In the genomic region with DNA sequence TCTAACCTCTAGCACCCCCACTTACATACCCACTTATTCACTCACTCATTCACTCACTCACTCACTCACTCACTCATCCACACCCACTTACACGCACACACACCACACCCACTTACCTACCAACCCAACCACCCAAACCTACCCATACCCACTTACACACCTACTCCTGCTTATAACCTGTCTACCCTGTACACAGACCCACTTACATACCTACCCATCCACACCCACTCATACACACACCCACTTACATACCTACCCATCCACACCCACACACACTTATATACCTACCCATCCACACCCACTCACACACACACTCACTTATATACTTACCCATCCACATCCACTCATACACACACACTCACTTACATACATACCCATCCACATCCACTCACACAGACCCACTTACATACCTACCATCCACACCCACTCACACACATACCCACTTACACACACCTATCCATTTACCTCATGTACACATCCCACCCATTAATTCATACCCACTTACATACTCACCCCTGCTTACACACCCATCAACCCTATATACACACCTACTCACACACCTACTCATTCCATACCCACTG, we compare ENCODE assay signal across 30 mouse cellular contexts. TPM values are rescaled to one million over a fixed set of nuclear protein-coding genes. Genes with fewer than 3 reads are reported as not detected.
DNase-seq lines count a peak whose midpoint lies in the region; ATAC-seq lines count a peak whose summit lies in the region.
"Had no signal": no experiment of that assay in that cellular context is flagged by ENCODE, and none has a peak within 500 bp of the region (broad histone marks: within the 10 kb centered on the region; RNA-seq: fewer than 3 reads in every experiment).

No protein-coding gene starts in this region.

- intact Hi-C loops in left cerebral cortex, postnatal 14 days (cut with DNase I), result no loop called here

- H3K9me3 ChIP-seq in forebrain, embryonic 12.5 days, result no peaks in the 10 kb centered on the region
- no peaks in the 10 kb centered on the region for H3K9me3 ChIP-seq in forebrain, embryonic 14.5 days (replicated peaks; ENCODE audit: control insufficient read depth, low read length)
- H3K9me3 ChIP-seq in hindbrain, embryonic 14.5 days (ENCODE audit: control insufficient read depth, low read length), result no peaks in the 10 kb centered on the region
- no peaks in the 10 kb centered on the region for H3K9me3 ChIP-seq in hindbrain, embryonic 16.5 days (ENCODE audit: control insufficient read depth, low read length)
- H3K9me3 ChIP-seq in midbrain, embryonic 13.5 days, result no peaks in the 10 kb centered on the region
- H3K9me3 ChIP-seq in midbrain, embryonic 15.5 days, result no peaks in the 10 kb centered on the region
- H3K9me3 ChIP-seq: embryonic facial prominence, embryonic 15.5 days; hindbrain, embryonic 13.5 days; intestine, embryonic 15.5 days had no signal

- no peak overlapping the region for H3K9ac ChIP-seq in forebrain, embryonic 12.5 days
- no peak overlapping the region for H3K9ac ChIP-seq in forebrain, embryonic 14.5 days (ENCODE audit: low read length)
- no peak overlapping the region for H3K9ac ChIP-seq in hindbrain, embryonic 14.5 days
- no peak overlapping the region for H3K9ac ChIP-seq in hindbrain, embryonic 16.5 days (ENCODE audit: low read depth, low read length)
- H3K9ac ChIP-seq in midbrain, embryonic 13.5 days (replicated peaks), result no peak overlapping the region
- H3K9ac ChIP-seq in midbrain, embryonic 15.5 days, result no peak overlapping the region
- H3K9ac ChIP-seq: embryonic facial prominence, embryonic 15.5 days; hindbrain, embryonic 13.5 days; intestine, embryonic 15.5 days had no signal

- WGBS in forebrain, embryonic 12.5 days, result 100% methylated on average over 1 of the region's 1 CpGs
- WGBS in forebrain, embryonic 14.5 days, result 100% methylated on average over 1 of the region's 1 CpGs
- 96% methylated on average over 1 of the region's 1 CpGs for WGBS in hindbrain, embryonic 14.5 days
- WGBS in hindbrain, embryonic 16.5 days, result 91% methylated on average over 1 of the region's 1 CpGs
- 97% methylated on average over 1 of the region's 1 CpGs for whole genome bisulfite sequencing in midbrain, embryonic 13.5 days
- WGBS in midbrain, embryonic 15.5 days, result 94% methylated on average over 1 of the region's 1 CpGs

- ATAC-seq in forebrain, embryonic 12.5 days (ENCODE audit: low FRiP score), result peak; percentile 49; the same call in 1 of the 2 replicates
- no peak for ATAC-seq in forebrain, embryonic 14.5 days
- 0 out of 2 replicates have a peak, but pooled peaks have one; percentile 37 for ATAC-seq in hindbrain, embryonic 14.5 days (ENCODE audit: low FRiP score)
- ATAC-seq in hindbrain, embryonic 16.5 days, result no peak
- ATAC-seq in midbrain, embryonic 13.5 days, result peak; percentile 66
- no peak for ATAC-seq in midbrain, embryonic 15.5 days (replicated peaks)
- ATAC-seq: CD4-positive, CD25-positive, alpha-beta regulatory T cell, adult 4 months; intestine, embryonic 15.5 days had no signal

- H3K27ac ChIP-seq in forebrain, embryonic 12.5 days, result no peak overlapping the region
- no peak overlapping the region for H3K27ac ChIP-seq in forebrain, embryonic 14.5 days (ENCODE audit: low read depth, low read length)
- H3K27ac ChIP-seq in hindbrain, embryonic 14.5 days, result no peak overlapping the region
- H3K27ac ChIP-seq in hindbrain, embryonic 16.5 days (ENCODE audit: low read depth, low read length), result no peak overlapping the region
- H3K27ac ChIP-seq in midbrain, embryonic 13.5 days, result no peak overlapping the region
- H3K27ac ChIP-seq in midbrain, embryonic 15.5 days, result no peak overlapping the region
- H3K27ac ChIP-seq: embryonic facial prominence, embryonic 15.5 days; gastrocnemius, adult 2 months; hindbrain, embryonic 13.5 days; intestine, embryonic 15.5 days had no signal

- H3K36me3 ChIP-seq in forebrain, embryonic 12.5 days (replicated peaks), result no peaks in the 10 kb centered on the region
- no peaks in the 10 kb centered on the region for H3K36me3 ChIP-seq in forebrain, embryonic 14.5 days (ENCODE audit: control insufficient read depth, insufficient read depth, low read length)
- H3K36me3 ChIP-seq in hindbrain, embryonic 14.5 days (replicated peaks; ENCODE audit: control insufficient read depth, insufficient read depth), result no peaks in the 10 kb centered on the region
- no peaks in the 10 kb centered on the region for H3K36me3 ChIP-seq in hindbrain, embryonic 16.5 days (ENCODE audit: control insufficient read depth, insufficient read depth, low read length)
- H3K36me3 ChIP-seq in midbrain, embryonic 13.5 days, result no peaks in the 10 kb centered on the region
- H3K36me3 ChIP-seq in midbrain, embryonic 15.5 days (replicated peaks), result no peaks in the 10 kb centered on the region
- H3K36me3 ChIP-seq: embryonic facial prominence, embryonic 15.5 days; hindbrain, embryonic 13.5 days; intestine, embryonic 15.5 days had no signal

- H3K27me3 ChIP-seq in forebrain, embryonic 12.5 days, result no peaks in the 10 kb centered on the region
- H3K27me3 ChIP-seq in forebrain, embryonic 14.5 days (replicated peaks; ENCODE audit: control insufficient read depth, insufficient read depth, low read length), result no peaks in the 10 kb centered on the region
- H3K27me3 ChIP-seq in hindbrain, embryonic 14.5 days (ENCODE audit: control insufficient read depth, insufficient read depth, low read length), result no peaks in the 10 kb centered on the region
- no peaks in the 10 kb centered on the region for H3K27me3 ChIP-seq in hindbrain, embryonic 16.5 days (replicated peaks; ENCODE audit: control insufficient read depth, insufficient read depth, low read length)
- H3K27me3 ChIP-seq in midbrain, embryonic 13.5 days, result no peaks in the 10 kb centered on the region
- H3K27me3 ChIP-seq in midbrain, embryonic 15.5 days (replicated peaks), result no peaks in the 10 kb centered on the region
- H3K27me3 ChIP-seq: embryonic facial prominence, embryonic 15.5 days; hindbrain, embryonic 13.5 days; intestine, embryonic 15.5 days had no signal

- H3K4me1 ChIP-seq in forebrain, embryonic 12.5 days, result no peaks in the 10 kb centered on the region
- H3K4me1 ChIP-seq in forebrain, embryonic 14.5 days (ENCODE audit: control insufficient read depth, insufficient read depth, low read length), result no peaks in the 10 kb centered on the region
- H3K4me1 ChIP-seq in hindbrain, embryonic 14.5 days (replicated peaks; ENCODE audit: control insufficient read depth, insufficient read depth, low read length), result no peaks in the 10 kb centered on the region
- no peaks in the 10 kb centered on the region for H3K4me1 ChIP-seq in hindbrain, embryonic 16.5 days (ENCODE audit: control insufficient read depth, insufficient read depth, low read depth, low read length)
- no peaks in the 10 kb centered on the region for H3K4me1 ChIP-seq in midbrain, embryonic 13.5 days (replicated peaks)
- H3K4me1 ChIP-seq in midbrain, embryonic 15.5 days, result no peaks in the 10 kb centered on the region
- H3K4me1 ChIP-seq: embryonic facial prominence, embryonic 15.5 days; hindbrain, embryonic 13.5 days; intestine, embryonic 15.5 days had no signal

- DNase-seq in forebrain, embryonic 14.5 days (ENCODE audit: low spot score), result no peak
- no peak for DNase-seq in hindbrain, embryonic 14.5 days (ENCODE audit: low spot score)
- no peak for DNase-seq in left cerebral cortex, postnatal 14 days (ENCODE audit: low spot score in 2 of 2)
- DNase-seq: adrenal gland, postnatal 14 days; cerebellum, adult 2 months; cerebellum, postnatal 25 days; gastrocnemius, adult 2 months; kidney, adult 8-10 months; kidney, postnatal 36 days; lung, adult 18-20 months; lung, postnatal 14 days; midbrain, embryonic 14.5 days; right cerebral cortex, postnatal 4 days had no signal

- H3K4me2 ChIP-seq in forebrain, embryonic 12.5 days, result no peak overlapping the region
- H3K4me2 ChIP-seq in forebrain, embryonic 14.5 days (ENCODE audit: low read length), result no peak overlapping the region
- H3K4me2 ChIP-seq in hindbrain, embryonic 14.5 days (replicated peaks), result no peak overlapping the region
- H3K4me2 ChIP-seq in hindbrain, embryonic 16.5 days (ENCODE audit: low read length), result no peak overlapping the region
- no peak overlapping the region for H3K4me2 ChIP-seq in midbrain, embryonic 13.5 days (replicated peaks)
- H3K4me2 ChIP-seq in midbrain, embryonic 15.5 days, result no peak overlapping the region
- H3K4me2 ChIP-seq: embryonic facial prominence, embryonic 15.5 days; hindbrain, embryonic 13.5 days; intestine, embryonic 15.5 days; liver, embryonic 11.5 days had no signal

- H3K4me3 ChIP-seq in forebrain, embryonic 12.5 days (replicated peaks), result no peak overlapping the region
- no peak overlapping the region for H3K4me3 ChIP-seq in forebrain, embryonic 14.5 days (ENCODE audit: low read depth, low read length)
- no peak overlapping the region for H3K4me3 ChIP-seq in hindbrain, embryonic 14.5 days (replicated peaks; ENCODE audit: low read length)
- H3K4me3 ChIP-seq in hindbrain, embryonic 16.5 days (ENCODE audit: low read length), result no peak overlapping the region
- H3K4me3 ChIP-seq in midbrain, embryonic 13.5 days (replicated peaks), result no peak overlapping the region
- H3K4me3 ChIP-seq in midbrain, embryonic 15.5 days, result no peak overlapping the region
- H3K4me3 ChIP-seq: embryonic facial prominence, embryonic 15.5 days; gastrocnemius, adult 2 months; hindbrain, embryonic 13.5 days; intestine, embryonic 15.5 days; myocyte had no signal

RNA-seq across cellular contexts. Expression of a gene that starts 9.4 kb away (rescaled TPM):
- polyA plus RNA-seq in forebrain, embryonic 12.5 days (2016; fragmentation: Nextera tagmentation; extraction: Ambion mirVana), result not detected in 2 replicates
- polyA plus RNA-seq in forebrain, embryonic 14.5 days (2014; fragmentation: Nextera tagmentation; extraction: Ambion mirVana), result not detected in 2 replicates
- not detected in 2 replicates for polyA plus RNA-seq in hindbrain, embryonic 14.5 days (2014; fragmentation: Nextera tagmentation; extraction: Ambion mirVana)
- not detected in 2 replicates for polyA plus RNA-seq in hindbrain, embryonic 16.5 days (2015; fragmentation: Nextera tagmentation; extraction: Ambion mirVana)
- polyA plus RNA-seq in midbrain, embryonic 13.5 days (2015; fragmentation: Nextera tagmentation; extraction: Ambion mirVana), result not detected in 2 replicates
- polyA plus RNA-seq in midbrain, embryonic 15.5 days (2015; fragmentation: Nextera tagmentation; extraction: Ambion mirVana), result not detected in 2 replicates
- total RNA-seq in left cerebral cortex, postnatal 14 days (2021), result under 1 TPM; 0.20 to 0.23 TPM
- total RNA-seq: adrenal gland, postnatal 14 days; gastrocnemius, adult 2 months; gastrocnemius, postnatal 4 days; heart, postnatal 25 days; layer of hippocampus, adult 8-10 months; left cerebral cortex, postnatal 25 days; megakaryocyte, adult 5-6 weeks had no signal
- polyA plus RNA-seq: CD4-positive, CD25-positive, alpha-beta regulatory T cell, adult 4 months; cerebellum, adult 2 months; embryonic facial prominence, embryonic 15.5 days; hindbrain, embryonic 13.5 days; intestine, embryonic 15.5 days; liver, embryonic 11.5 days; midbrain, embryonic 14.5 days; myocyte; neural tube, embryonic 14.5 days; thymus, postnatal 0 days had no signal

Comparison
In these comparisons a context has a peak if more than half of its experiments do, and no peak if none do; other contexts are left out.
1. ATAC-seq: peak in forebrain, embryonic 12.5 days (single experiment), hindbrain, embryonic 14.5 days (single experiment) and midbrain, embryonic 13.5 days (single experiment); none in forebrain, embryonic 14.5 days (single experiment), hindbrain, embryonic 16.5 days (single experiment) and midbrain, embryonic 15.5 days (single experiment).